Mouse (Mus musculus) heart, adult 2 months (tissue): ENCODE data around the gene H6pd.

Experiments
- CTCF ChIP-seq: fragments of 200-600 bp; IDR thresholded peaks from 2 replicates; pipeline ENCODE4 v1.8.1; 2022; ENCODE audit warnings: antibody characterized with exemption, mild to moderate bottlenecking, moderate library complexity
- POLR2A ChIP-seq: fragments of 200-500 bp; IDR thresholded peaks from 2 replicates; pipeline ENCODE4 v1.6.1; 2011; ENCODE audit warnings: mild to moderate bottlenecking, low read depth, low read length, control low read depth; ENCODE audit not compliant: insufficient read depth

DNA sequence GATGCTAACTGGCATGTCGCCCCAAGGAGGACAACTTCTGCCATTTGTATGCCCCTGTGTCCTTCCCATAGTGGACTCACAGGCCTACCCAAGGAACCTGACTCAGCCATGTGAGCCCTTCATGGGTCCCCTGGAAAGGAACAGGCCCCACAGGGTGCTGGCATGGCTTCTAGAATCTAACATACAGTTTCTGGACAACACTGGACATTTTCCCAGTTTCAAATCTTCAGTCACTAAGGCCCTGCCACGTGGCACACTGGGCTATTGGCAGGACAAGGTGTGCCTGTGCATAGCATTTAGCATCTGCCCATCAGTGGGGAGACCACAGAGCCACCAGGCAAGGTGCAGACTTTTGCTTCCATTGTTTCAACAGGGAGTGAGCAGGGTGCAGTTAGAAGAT lies 30.0 kb downstream of the H6pd start:
- no peak for TF ChIP-seq POLR2A
- TF ChIP-seq CTCF: no peak
